ENCODE assay signal across 30 mouse cellular contexts in the genomic region with DNA sequence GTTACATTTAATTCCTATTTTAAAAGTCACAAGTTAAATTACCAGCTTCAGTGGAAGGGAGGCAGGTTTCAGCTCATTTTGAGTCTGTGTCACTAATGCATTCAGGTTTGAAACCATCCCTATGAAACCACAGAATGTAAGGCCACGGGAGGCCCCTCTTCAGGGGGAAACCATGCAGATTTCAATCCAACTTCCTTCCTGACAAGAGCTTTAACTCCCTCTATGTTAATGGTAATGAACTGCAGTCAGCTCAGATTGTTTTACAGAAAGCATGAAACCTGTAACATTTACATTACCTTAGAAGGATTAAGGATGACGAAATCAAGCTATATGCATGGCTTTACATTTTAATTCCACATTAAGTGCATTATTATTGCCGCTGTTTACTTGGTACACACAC. TPM values are rescaled to one million over a fixed set of nuclear protein-coding genes. Genes with fewer than 3 reads are reported as not detected.
DNase-seq lines count a peak whose midpoint lies in the region; ATAC-seq and TF ChIP-seq lines count a peak whose summit lies in the region.
"Had no signal": no experiment of that assay in that cellular context is flagged by ENCODE, and none has a peak within 500 bp of the region (broad histone marks: within the 10 kb centered on the region; RNA-seq: fewer than 3 reads in every experiment).

No protein-coding gene starts in this region.

- DNase-seq in embryonic facial prominence, embryonic 14.5 days (ENCODE audit: low spot score), result peak; percentile 30
- DNase-seq in embryonic facial prominence, embryonic 10.5 days (ENCODE audit: low spot score), result no peak
- DNase-seq in thymus, postnatal 0 days (ENCODE audit: low spot score), result peak; percentile 59
- DNase-seq in thymus, adult 2 months, result no peak
- DNase-seq in ZHBTc4 (ENCODE audit: low read depth, low spot score), result peak; percentile 35
- DNase-seq in gastrocnemius, adult 2 months, result no peak
- no peak for DNase-seq in cerebellum, postnatal 10 days
- no peak for DNase-seq in cerebellum, postnatal 4 days (ENCODE audit: low spot score in 2 of 2)
- DNase-seq: adrenal gland, adult 8-10 months; cerebellum, adult 2 months; cerebellum, postnatal 36 days; gastrocnemius, postnatal 36 days; heart, adult 2 months; heart, postnatal 14 days; kidney, adult 9 months; kidney, postnatal 25 days; liver, embryonic 13.5 days; lung, postnatal 4 days; retina, postnatal 1 day; right cerebral cortex, postnatal 25 days had no signal

- intact Hi-C loops in gastrocnemius, adult 2 months (cut with DNase I), result loop anchor here (5.0 kb wide), 2 partner anchors 179 to 399 kb away; a partner anchor contains a TSS

- H3K4me3 ChIP-seq in embryonic facial prominence, embryonic 14.5 days (ENCODE audit: low read depth, low read length), result no peak overlapping the region
- no peak overlapping the region for H3K4me3 ChIP-seq in embryonic facial prominence, embryonic 10.5 days
- no peak overlapping the region for H3K4me3 ChIP-seq in thymus, adult 2 months (ENCODE audit: control insufficient read depth, insufficient read depth, low read length)
- H3K4me3 ChIP-seq in gastrocnemius, adult 2 months, result no peak overlapping the region
- H3K4me3 ChIP-seq: forebrain, embryonic 10.5 days; heart, adult 2 months; heart, embryonic 13.5 days; hindbrain, embryonic 13.5 days; limb, embryonic 13.5 days; liver, embryonic 13.5 days; lung, embryonic 15.5 days; midbrain, embryonic 15.5 days; neural tube, embryonic 12.5 days had no signal

- no peak overlapping the region for H3K9ac ChIP-seq in embryonic facial prominence, embryonic 14.5 days (ENCODE audit: low read depth, low read length)
- H3K9ac ChIP-seq: heart, embryonic 13.5 days; hindbrain, embryonic 13.5 days; limb, embryonic 13.5 days; liver, embryonic 13.5 days; lung, embryonic 15.5 days; midbrain, embryonic 15.5 days; neural tube, embryonic 12.5 days had no signal

- H3K9me3 ChIP-seq in embryonic facial prominence, embryonic 14.5 days (ENCODE audit: control insufficient read depth, low read length), result no peaks in the 10 kb centered on the region
- H3K9me3 ChIP-seq in embryonic facial prominence, embryonic 10.5 days, result no peaks in the 10 kb centered on the region
- H3K9me3 ChIP-seq: forebrain, embryonic 10.5 days; heart, embryonic 13.5 days; hindbrain, embryonic 13.5 days; limb, embryonic 13.5 days; liver, embryonic 13.5 days; lung, embryonic 15.5 days; midbrain, embryonic 15.5 days; neural tube, embryonic 12.5 days had no signal

- no peak for ATAC-seq in embryonic facial prominence, embryonic 14.5 days (ENCODE audit: low read depth)
- ATAC-seq: activated CD4-positive, CD25-positive, alpha-beta regulatory T cell, adult 4 months; forebrain, embryonic 16.5 days; midbrain, embryonic 15.5 days; Patski had no signal

- H3K4me1 ChIP-seq in embryonic facial prominence, embryonic 14.5 days (ENCODE audit: control insufficient read depth, insufficient read depth, low read length), result no peaks in the 10 kb centered on the region
- no peaks in the 10 kb centered on the region for H3K4me1 ChIP-seq in embryonic facial prominence, embryonic 10.5 days
- no peaks in the 10 kb centered on the region for H3K4me1 ChIP-seq in thymus, adult 2 months (replicated peaks; ENCODE audit: control insufficient read depth, insufficient read depth, low read length)
- H3K4me1 ChIP-seq: forebrain, embryonic 10.5 days; heart, embryonic 13.5 days; hindbrain, embryonic 13.5 days; limb, embryonic 13.5 days; liver, embryonic 13.5 days; lung, embryonic 15.5 days; midbrain, embryonic 15.5 days; neural tube, embryonic 12.5 days had no signal

- no peak for TF ChIP-seq POLR2A in thymus, adult 2 months (IDR thresholded peaks at IDR 0.05; ENCODE audit: control insufficient read depth, extremely low read depth, insufficient read depth, low read length, poor library complexity)

- no peak overlapping the region for H3K27ac ChIP-seq in embryonic facial prominence, embryonic 14.5 days (replicated peaks; ENCODE audit: low read depth, low read length)
- H3K27ac ChIP-seq in embryonic facial prominence, embryonic 10.5 days (replicated peaks), result no peak overlapping the region
- no peak overlapping the region for H3K27ac ChIP-seq in thymus, adult 2 months (ENCODE audit: control insufficient read depth, insufficient read depth, low read length)
- no peak overlapping the region for H3K27ac ChIP-seq in gastrocnemius, adult 2 months
- H3K27ac ChIP-seq: forebrain, embryonic 10.5 days; heart, adult 2 months; heart, embryonic 13.5 days; hindbrain, embryonic 13.5 days; limb, embryonic 13.5 days; liver, embryonic 13.5 days; lung, embryonic 15.5 days; midbrain, embryonic 15.5 days; neural tube, embryonic 12.5 days had no signal

- no peak overlapping the region for H3K4me2 ChIP-seq in embryonic facial prominence, embryonic 14.5 days (ENCODE audit: low read depth, low read length)
- H3K4me2 ChIP-seq: heart, embryonic 13.5 days; hindbrain, embryonic 13.5 days; limb, embryonic 13.5 days; liver, embryonic 13.5 days; lung, embryonic 15.5 days; midbrain, embryonic 15.5 days; neural tube, embryonic 12.5 days had no signal

- no peak for TF ChIP-seq CTCF in thymus, adult 2 months (IDR thresholded peaks at IDR 0.05; ENCODE audit: borderline replicate concordance, control insufficient read depth, extremely low read depth, insufficient read depth, low read length, poor library complexity)
- no peak for TF ChIP-seq CTCF in gastrocnemius, adult 2 months (IDR thresholded peaks at IDR 0.05)

- no peaks in the 10 kb centered on the region for H3K27me3 ChIP-seq in embryonic facial prominence, embryonic 14.5 days (replicated peaks; ENCODE audit: control insufficient read depth, insufficient read depth, low read length)
- no peaks in the 10 kb centered on the region for H3K27me3 ChIP-seq in embryonic facial prominence, embryonic 10.5 days (replicated peaks; ENCODE audit: low read depth, poor library complexity, severe bottlenecking)
- no peaks in the 10 kb centered on the region for H3K27me3 ChIP-seq in thymus, adult 2 months (ENCODE audit: control insufficient read depth, insufficient read depth, low read length)
- H3K27me3 ChIP-seq: heart, embryonic 13.5 days; hindbrain, embryonic 13.5 days; limb, embryonic 13.5 days; liver, embryonic 13.5 days; lung, embryonic 15.5 days; midbrain, embryonic 15.5 days; neural tube, embryonic 12.5 days; Patski had no signal

- H3K36me3 ChIP-seq in embryonic facial prominence, embryonic 14.5 days (ENCODE audit: control insufficient read depth, insufficient read depth, low read length), result 0 out of 2 replicates have a peak, but pooled peaks cover 5% of the 10 kb centered on the region
- H3K36me3 ChIP-seq in embryonic facial prominence, embryonic 10.5 days (replicated peaks), result peaks cover 12% of the 10 kb centered on the region
- peaks cover 5% of the 10 kb centered on the region; the same call in 1 of the 2 replicates for H3K36me3 ChIP-seq in thymus, adult 2 months (ENCODE audit: control insufficient read depth, insufficient read depth, low read length)
- H3K36me3 ChIP-seq: midbrain, embryonic 15.5 days; neural tube, embryonic 12.5 days had no signal

- WGBS in embryonic facial prominence, embryonic 14.5 days, result 36% methylated on average over 3 of the region's 3 CpGs
- WGBS in embryonic facial prominence, embryonic 10.5 days, result 53% methylated on average over 3 of the region's 3 CpGs
- WGBS in thymus, adult 2 months, result 42% methylated on average over 3 of the region's 3 CpGs

RNA-seq across cellular contexts. Expression of a gene that starts 15.8 kb away (rescaled TPM):
- polyA plus RNA-seq in embryonic facial prominence, embryonic 14.5 days (2014; fragmentation: Nextera tagmentation; extraction: Ambion mirVana), result 28.6 and 29.6 TPM in 2 replicates
- polyA plus RNA-seq in embryonic facial prominence, embryonic 10.5 days (2016; fragmentation: Nextera tagmentation; extraction: Ambion mirVana), result 22.6 and 24.8 TPM in 2 replicates
- 67.6 and 82.6 TPM in 2 replicates for polyA plus RNA-seq in thymus, postnatal 0 days (2015; fragmentation: Nextera tagmentation; extraction: Ambion mirVana)
- polyA plus RNA-seq in thymus, adult 2 months (2012; rRNA removed), result 26.1 and 27.2 TPM in 2 replicates
- 10 to 100 TPM; 16.1 to 23.8 TPM for total RNA-seq in gastrocnemius, adult 2 months (2021)

RNA-seq across cellular contexts. Expression of a gene that starts 40.4 kb away (rescaled TPM):
- polyA plus RNA-seq in embryonic facial prominence, embryonic 14.5 days (2014; fragmentation: Nextera tagmentation; extraction: Ambion mirVana), result 0.87 and 1.2 TPM in 2 replicates
- 0.39 and 0.71 TPM in 2 replicates for polyA plus RNA-seq in embryonic facial prominence, embryonic 10.5 days (2016; fragmentation: Nextera tagmentation; extraction: Ambion mirVana)
- 1.3 and 1.4 TPM in 2 replicates for polyA plus RNA-seq in thymus, postnatal 0 days (2015; fragmentation: Nextera tagmentation; extraction: Ambion mirVana)
- polyA plus RNA-seq in thymus, adult 2 months (2012; rRNA removed), result 0.86 and 1.1 TPM in 2 replicates
- total RNA-seq in gastrocnemius, adult 2 months (2021), result not detected
- total RNA-seq: gastrocnemius, postnatal 36 days; heart, adult 2 months had no signal
- polyA plus RNA-seq: activated CD4-positive, CD25-positive, alpha-beta regulatory T cell, adult 4 months; Patski had no signal

RNA-seq across cellular contexts. Expression of a gene that starts 42.6 kb away (rescaled TPM):
- 2.5 and 2.6 TPM in 2 replicates for polyA plus RNA-seq in embryonic facial prominence, embryonic 14.5 days (2014; fragmentation: Nextera tagmentation; extraction: Ambion mirVana)
- polyA plus RNA-seq in embryonic facial prominence, embryonic 10.5 days (2016; fragmentation: Nextera tagmentation; extraction: Ambion mirVana), result 0.86 and 1.4 TPM in 2 replicates
- 2.8 and 3.3 TPM in 2 replicates for polyA plus RNA-seq in thymus, postnatal 0 days (2015; fragmentation: Nextera tagmentation; extraction: Ambion mirVana)
- 2.9 and 3.5 TPM in 2 replicates for polyA plus RNA-seq in thymus, adult 2 months (2012; rRNA removed)
- total RNA-seq in gastrocnemius, adult 2 months (2021), result 10 to 100 TPM in 1 of 2 experiments, 1 to 10 TPM in 1; 8.6 to 15.2 TPM

Comparison
In these comparisons a context has a peak if more than half of its experiments do, and no peak if none do; other contexts are left out.
1. DNase-seq: peak in embryonic facial prominence, embryonic 14.5 days (single experiment), thymus, postnatal 0 days (single experiment) and ZHBTc4 (single experiment); none in embryonic facial prominence, embryonic 10.5 days (single experiment), thymus, adult 2 months (single experiment), gastrocnemius, adult 2 months (single experiment), cerebellum, postnatal 10 days (0 of 2) and cerebellum, postnatal 4 days (0 of 2).